Mouse (Mus musculus): Measurements from ENCODE around the gene Exosc5.

The Exosc5 gene

GRCm38 (mm10) chr7:25705801-25706251 lies 46.9 kb downstream of the Exosc5 start:
- no peak for DNase-seq (ENCODE audit: low read depth, low spot score)

- no peak for DNase-seq (ENCODE audit: low read depth, low spot score)
Measured at GRCm38 (mm10) chr7:25706578-25707170, 47.7 kb downstream of the Exosc5 start.

- DNase-seq (ENCODE audit: low read depth, low spot score), result no peak
Measured at GRCm38 (mm10) chr7:25707581-25708292, 48.8 kb downstream of the Exosc5 start.

GRCm38 (mm10) chr7:25709961-25710360 lies 51.0 kb downstream of the Exosc5 start:
- no peak for DNase-seq (ENCODE audit: low read depth, low spot score)

GRCm38 (mm10) chr7:25710519-25711130 lies 51.7 kb downstream of the Exosc5 start:
- DNase-seq (ENCODE audit: low read depth, low spot score), result no peak

GRCm38 (mm10) chr7:25711165-25711564 lies 52.2 kb downstream of the Exosc5 start:
- DNase-seq (ENCODE audit: low read depth, low spot score), result no peak

- DNase-seq (ENCODE audit: low read depth, low spot score), result no peak
Measured at GRCm38 (mm10) chr7:25711731-25712197, 52.8 kb downstream of the Exosc5 start.

GRCm38 (mm10) chr7:25712801-25713200 lies 53.8 kb downstream of the Exosc5 start:
- DNase-seq (ENCODE audit: low read depth, low spot score), result no peak

- no peak for DNase-seq (ENCODE audit: low read depth, low spot score)
Measured at GRCm38 (mm10) chr7:25714581-25714980, 55.6 kb downstream of the Exosc5 start.

GRCm38 (mm10) chr7:25715731-25716271 lies 56.8 kb downstream of the Exosc5 start:
- DNase-seq (ENCODE audit: low read depth, low spot score), result no peak

- DNase-seq (ENCODE audit: low read depth, low spot score), result no peak
Measured at GRCm38 (mm10) chr7:25717478-25717877, 58.5 kb downstream of the Exosc5 start.

- peak; percentile 78 for DNase-seq (ENCODE audit: low read depth, low spot score)
Measured at GRCm38 (mm10) chr7:25718788-25719417, 59.9 kb downstream of the Exosc5 start, which contains the start of gene Ccdc97. Gene Ccdc97 (minus strand): TSS chr7:25719088.

GRCm38 (mm10) chr7:25719761-25720610 lies 61.0 kb downstream of the Exosc5 start:
- DNase-seq (ENCODE audit: low read depth, low spot score), result no peak

GRCm38 (mm10) chr7:25720760-25721159 lies 61.8 kb downstream of the Exosc5 start:
- DNase-seq (ENCODE audit: low read depth, low spot score), result no peak

Measured in WW6 (cell line).